Mouse (Mus musculus): ENCODE measurements at regions not wholly inside any gene's neighbourhood (a gene's known extent, or its start where the extent isn't known, plus 50 kb on each side); places are given as distances from the start of the nearest gene placed in this dataset.

DNA sequence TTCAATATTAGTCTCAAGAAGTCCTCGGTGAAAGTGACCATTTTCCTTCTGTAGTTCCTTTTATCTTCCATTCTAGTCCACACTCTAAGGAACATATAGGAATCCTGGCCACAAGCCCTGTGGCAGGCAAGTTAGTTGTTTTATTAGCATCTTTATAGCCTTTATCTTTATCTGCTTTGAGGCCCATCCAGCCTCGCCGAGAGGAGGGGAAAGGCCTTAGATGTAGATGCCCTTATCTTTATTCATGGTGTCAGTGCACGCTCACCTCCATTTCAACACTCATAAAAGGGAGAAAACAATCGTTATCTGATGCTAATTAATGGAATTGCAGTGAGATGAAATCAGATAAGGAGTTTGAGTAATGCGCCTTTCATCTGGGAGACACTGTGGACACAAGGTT is 65.1 kb downstream of the Zfand5 start:
- no peak for DNase-seq (ENCODE audit: low spot score in 2 of 2)

DNA sequence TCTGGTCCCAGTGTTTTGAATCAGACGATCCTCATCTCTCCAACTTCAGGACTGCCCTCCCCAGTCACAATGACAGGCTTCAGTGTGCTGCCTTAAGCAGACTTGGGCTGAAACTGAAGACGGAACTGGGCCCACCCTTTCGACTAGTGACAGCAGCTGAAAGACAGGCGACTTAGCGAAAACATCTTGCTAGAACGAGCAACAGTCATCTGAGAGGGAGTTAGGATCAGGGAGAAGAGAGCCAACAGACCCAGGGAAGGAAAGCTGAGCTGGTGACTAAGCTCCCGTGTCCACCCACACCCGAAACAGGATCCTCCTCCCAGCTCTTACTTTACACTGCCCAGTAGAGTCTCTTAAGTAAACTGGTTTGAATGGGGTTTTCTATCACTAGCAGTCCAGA is 68.5 kb downstream of the Zfand5 start:
- peak; percentile 16 to 30 for DNase-seq (ENCODE audit: low spot score in 2 of 2)
